Mouse (Mus musculus) CH12.LX (cell line): Measurements from ENCODE around the gene Gramd1a. TPM values are rescaled to one million over a fixed set of nuclear protein-coding genes. Genes with fewer than 3 reads are reported as not detected.

Experiments used
- DNase-seq: peaks from one replicate; pipeline ENCODE4 v3.0.0-alpha.2; 2013; ENCODE audit errors: extremely low read depth
- H3K27ac ChIP-seq: 2 replicates; pipeline ENCODE4 v1.5.1; 2012; ENCODE audit warnings: low read depth, mild to moderate bottlenecking, control low read depth, moderate library complexity; ENCODE audit not compliant: insufficient read depth
- H3K27me3 ChIP-seq: replicated peaks from 2 replicates; pipeline ENCODE3; 2012; ENCODE audit warnings: inconsistent platforms
- H3K36me3 ChIP-seq, 2 experiments: replicated peaks in 1 of 2; 2 replicates each; pipeline versions ENCODE3 to v1.6.1; 2012; ENCODE audit warnings: inconsistent platforms in 1 of 2, low read length in 1 of 2, mild to moderate bottlenecking in 1 of 2, mixed read lengths in 1 of 2, moderate library complexity in 1 of 2; ENCODE audit not compliant: control insufficient read depth in 1 of 2, insufficient read depth in 1 of 2
- H3K4me1 ChIP-seq, 2 experiments: 2 replicates each; pipeline ENCODE4 v1.6.1; 2012; ENCODE audit warnings: inconsistent platforms in 1 of 2, moderate library complexity in 1 of 2; ENCODE audit not compliant: insufficient read depth in 2 of 2, control insufficient read depth in 1 of 2
- H3K4me2 ChIP-seq: 2 replicates; pipeline ENCODE4 v1.6.1; 2012; ENCODE audit warnings: low read depth, mild to moderate bottlenecking, control low read depth; ENCODE audit not compliant: poor library complexity, insufficient read depth, severe bottlenecking
- H3K4me3 ChIP-seq, 3 experiments: fragments of 150-350 bp in 1 of 3; sonication (generic) in 1 of 3; replicated peaks in 1 of 3; 2 replicates each; pipeline versions ENCODE3 to v1.5.1; 2011 to 2012; ENCODE audit warnings: low read depth in 2 of 3, low read length in 2 of 3, mild to moderate bottlenecking in 2 of 3, moderate library complexity in 2 of 3, control low read depth in 1 of 3, improper control_type of control experiment in 1 of 3, inconsistent platforms in 1 of 3, mixed read lengths in 1 of 3; ENCODE audit not compliant: poor library complexity in 1 of 3
- H3K79me2 ChIP-seq: replicated peaks from 2 replicates; pipeline ENCODE4 v1.6.1; 2012; ENCODE audit warnings: mild to moderate bottlenecking, moderate library complexity; ENCODE audit not compliant: control insufficient read depth, poor library complexity, insufficient read depth, severe bottlenecking; ENCODE audit errors: extremely low read depth
- H3K9ac ChIP-seq: 2 replicates; pipeline ENCODE4 v1.6.1; 2012; ENCODE audit warnings: low read depth, mild to moderate bottlenecking, control low read depth, moderate library complexity; ENCODE audit not compliant: insufficient read depth
- H3K9me3 ChIP-seq: replicated peaks from 2 replicates; pipeline ENCODE3; 2012; ENCODE audit warnings: low read length, inconsistent platforms, mixed read lengths
- BHLHE40 ChIP-seq: IDR thresholded peaks from 2 replicates; pipeline ENCODE4 v1.6.1; 2011; ENCODE audit warnings: mild to moderate bottlenecking, low read depth, low read length, improper control_type of control experiment
- CHD1 ChIP-seq: IDR thresholded peaks from 2 replicates; pipeline ENCODE4 v1.6.1; 2012; ENCODE audit warnings: low read depth, low read length, improper control_type of control experiment, inconsistent platforms
- CHD2 ChIP-seq: IDR thresholded peaks from 2 replicates; pipeline ENCODE4 v1.6.1; 2011; ENCODE audit warnings: low read length, improper control_type of control experiment
- ELF1 ChIP-seq: IDR thresholded peaks from 2 replicates; pipeline ENCODE4 v1.6.1; 2014; ENCODE audit warnings: low read depth, mild to moderate bottlenecking, inconsistent platforms, low read length, improper control_type of control experiment
- ETS1 ChIP-seq: conservative IDR thresholded peaks from 2 replicates; pipeline ENCODE4 v1.6.1; 2012; ENCODE audit warnings: low read depth, mild to moderate bottlenecking, inconsistent platforms, low read length, improper control_type of control experiment, moderate library complexity
- GABPA ChIP-seq: IDR thresholded peaks from 2 replicates; pipeline ENCODE4 v1.6.1; 2012; ENCODE audit warnings: low read depth, low read length, improper control_type of control experiment, inconsistent platforms; ENCODE audit not compliant: insufficient replicate concordance
- HCFC1 ChIP-seq: IDR thresholded peaks from 2 replicates; pipeline ENCODE4 v1.6.1; 2012; ENCODE audit warnings: low read depth, mild to moderate bottlenecking, inconsistent platforms, low read length, improper control_type of control experiment
- IRF4 ChIP-seq: IDR thresholded peaks from 2 replicates; pipeline ENCODE4 v1.6.1; 2014; ENCODE audit warnings: low read depth, mild to moderate bottlenecking, inconsistent platforms, low read length, improper control_type of control experiment
- KAT2A ChIP-seq: IDR thresholded peaks from 2 replicates; pipeline ENCODE4 v1.6.1; 2012; ENCODE audit warnings: low read length, improper control_type of control experiment, inconsistent platforms; ENCODE audit not compliant: insufficient replicate concordance
- MAFK ChIP-seq: IDR thresholded peaks from 2 replicates; pipeline ENCODE4 v1.6.1; 2011; ENCODE audit warnings: low read length, improper control_type of control experiment; ENCODE audit not compliant: insufficient replicate concordance
- MAX ChIP-seq: IDR thresholded peaks from 2 replicates; pipeline ENCODE4 v1.6.1; 2011; ENCODE audit warnings: low read length, improper control_type of control experiment
- MAZ ChIP-seq: IDR thresholded peaks from 2 replicates; pipeline ENCODE4 v1.6.1; 2012; ENCODE audit warnings: low read depth, mild to moderate bottlenecking, inconsistent platforms, low read length, improper control_type of control experiment, moderate library complexity
- MXI1 ChIP-seq: IDR thresholded peaks from 2 replicates; pipeline ENCODE4 v1.6.1; 2011; ENCODE audit warnings: mild to moderate bottlenecking, low read depth, low read length, improper control_type of control experiment
- MYC ChIP-seq: IDR thresholded peaks from 2 replicates; pipeline ENCODE4 v1.6.1; 2011; ENCODE audit warnings: low read depth, mild to moderate bottlenecking, improper control_type of control experiment, low read length
- NRF1 ChIP-seq: IDR thresholded peaks from 2 replicates; pipeline ENCODE4 v1.6.1; 2014; ENCODE audit warnings: low read depth, mild to moderate bottlenecking, inconsistent platforms, low read length, improper control_type of control experiment, moderate library complexity
- POLR2A ChIP-seq: IDR thresholded peaks from 2 replicates; pipeline ENCODE4 v1.6.1; 2011; ENCODE audit warnings: low read depth, mild to moderate bottlenecking, improper control_type of control experiment, low read length
- RAD21 ChIP-seq: IDR thresholded peaks from 2 replicates; pipeline ENCODE4 v1.6.1; 2011; ENCODE audit warnings: low read depth, mild to moderate bottlenecking, low read length, improper control_type of control experiment, moderate library complexity
- RCOR1 ChIP-seq: conservative IDR thresholded peaks from 2 replicates; pipeline ENCODE4 v1.6.1; 2012; ENCODE audit warnings: low read depth, mild to moderate bottlenecking, inconsistent platforms, low read length, improper control_type of control experiment
- SIN3A ChIP-seq: IDR thresholded peaks from 2 replicates; pipeline ENCODE4 v1.6.1; 2012; ENCODE audit warnings: low read length, improper control_type of control experiment, inconsistent platforms
- TCF12 ChIP-seq: IDR thresholded peaks from 2 replicates; pipeline ENCODE4 v1.6.1; 2014; ENCODE audit warnings: low read depth, mild to moderate bottlenecking, inconsistent platforms, low read length, improper control_type of control experiment
- USF1 ChIP-seq: IDR thresholded peaks from 2 replicates; pipeline ENCODE4 v1.6.1; 2014; ENCODE audit warnings: low read depth, mild to moderate bottlenecking, inconsistent platforms, low read length, improper control_type of control experiment
- ZNF384 ChIP-seq: IDR thresholded peaks from 2 replicates; pipeline ENCODE4 v1.6.1; 2012; ENCODE audit warnings: low read depth, low read length, improper control_type of control experiment, inconsistent platforms
- dilution Hi-C: fragments of 300-500 bp; cut with MboI; formaldehyde crosslinking; loops from 2 replicates; pipeline ENCODE4 v1.14.3; 2020; ENCODE audit warnings: low sequenced_read_pairs; ENCODE audit not compliant: extremely low pct_unique_long_range_greater_than_20kb, extremely low pct_ligation_motif_present
- in situ Hi-C: fragments of 300-500 bp; cut with MboI; formaldehyde crosslinking; loops from 3 replicates; pipeline ENCODE4 v1.14.3; 2019; ENCODE audit warnings: low sequenced_read_pairs, low pct_ligation_motif_present, low pct_unique_long_range_greater_than_20kb, mixed read lengths
- polyA plus RNA-seq: library from polyadenylated mRNA; unstranded; fragments of >175 nt; gene quantifications from 2 replicates; pipeline ENCODE4 v1.2.1, GENCODE M21; 2012; ENCODE audit warnings: low read depth; ENCODE audit not compliant: insufficient read length
- total RNA-seq, 2 experiments: library from RNA; depleted of rRNA; stranded (reverse); fragments of 300-350 nt in 1 of 2; fragments of >200 nt in 1 of 2; gene quantifications; 2 replicates each; pipeline ENCODE4 v1.2.3; 2012 to 2014

Gene Gramd1a
- total and polyA plus RNA-seq, 3 experiments = 49.5 to 90.7 (median 86.0) TPM

GRCm38 (mm10) chr7:31153536-31154320 is 2.0 kb downstream of the Gramd1a start:
- DNase-seq = no peak
- Histone ChIP-seq H3K9me3 (no peaks in the 10 kb centered on the region), H3K27me3 (no peaks in the 10 kb centered on the region), H3K4me2 (peak overlapping the region; percentile 72; the same call in 1 of the 2 replicates), H3K4me1 (peaks cover 13 to 61% of the 10 kb centered on the region in 2 experiments), H3K79me2 (peaks cover 18% of the 10 kb centered on the region)
- in situ Hi-C loops = no loop called here
- TF ChIP-seq ELF1 (0 out of 2 replicates have a peak, but pooled peaks have one; percentile 8), ETS1 (no peak)
- TF ChIP-seq, all 38 proteins: peak for 1
- dilution Hi-C loops = no loop called here
- Histone ChIP-seq H3K9ac (no peak overlapping the region), H3K27ac (peak overlapping the region; percentile 59), H3K4me3 (peak overlapping the region in 1 of 3 experiments; percentile 55), H3K36me3 (peaks cover 0 to 10% of the 10 kb centered on the region in 2 experiments)

GRCm38 (mm10) chr7:31151301-31152241 is 4.1 kb downstream of the Gramd1a start:
- H3K4me3 ChIP-seq = peak overlapping the region; percentile 82 to 97 (median 96)
- no peaks in the 10 kb centered on the region for H3K27me3 ChIP-seq
- H3K36me3 ChIP-seq = peaks cover 11 to 28% of the 10 kb centered on the region in 2 experiments
- dilution Hi-C loops = no loop called here
- TF ChIP-seq RAD21 (no peak), CHD1 (peak; percentile 33; the same call in 1 of the 2 replicates), RCOR1 (no peak; the same call in 1 of the 2 replicates), GABPA (no peak), ELF1 (peak; percentile 57; the same call in 1 of the 2 replicates), MXI1 (no peak), MYC (peak; percentile 3; the same call in 1 of the 2 replicates), USF1 (no peak), MAZ (0 out of 2 replicates have a peak, but pooled peaks have one; percentile 18), HCFC1 (no peak; the same call in 1 of the 2 replicates), NRF1 (peak; percentile 44; the same call in 1 of the 2 replicates), BHLHE40 (peak; percentile 86), ETS1 (peak; percentile 85), CHD2 (peak; percentile 30; the same call in 1 of the 2 replicates), MAFK (peak; percentile 48; the same call in 1 of the 2 replicates), POLR2A (peak; percentile 56; the same call in 1 of the 2 replicates), SIN3A (peak; percentile 37; the same call in 1 of the 2 replicates), MAX (0 out of 2 replicates have a peak, but pooled peaks have one; percentile 40), ZNF384 (peak; percentile 94), TCF12 (peak; percentile 22; the same call in 1 of the 2 replicates), KAT2A (no peak), IRF4 (peak; percentile 62)
- H3K27ac ChIP-seq = peak overlapping the region; percentile 89
- peaks cover 21 to 55% of the 10 kb centered on the region in 2 experiments for H3K4me1 ChIP-seq
- peak overlapping the region; percentile 85 for H3K9ac ChIP-seq
- H3K4me2 ChIP-seq = peak overlapping the region; percentile 72
- peaks cover 39% of the 10 kb centered on the region for H3K79me2 ChIP-seq
- in situ Hi-C loops = no loop called here
- peak; percentile 88 for DNase-seq
- no peaks in the 10 kb centered on the region for H3K9me3 ChIP-seq
